Mouse (Mus musculus): ENCODE results near the gene Rnf220. TPM values are rescaled to one million over a fixed set of nuclear protein-coding genes. Genes with fewer than 3 reads are reported as not detected.

The Rnf220 gene
- total and polyA plus RNA-seq, 2 experiments = 13.3 to 31.0 TPM

- no peak for TF ChIP-seq CTCF (IDR thresholded peaks at IDR 0.05; ENCODE audit: low read depth, low read length)
- no peak for DNase-seq (ENCODE audit: extremely low read depth, low read depth, low spot score)
- H3K79me2 ChIP-seq (ENCODE audit: control insufficient read depth, insufficient read depth, low read length) = no peaks in the 10 kb centered on the region
- H3K4me3 ChIP-seq (ENCODE audit: insufficient read depth, low read depth, low read length) = no peak overlapping the region
- H3K4me1 ChIP-seq (ENCODE audit: control insufficient read depth, insufficient read depth, low read length) = no peaks in the 10 kb centered on the region
- no peak overlapping the region for H3K27ac ChIP-seq (replicated peaks; ENCODE audit: insufficient read depth, low read depth, low read length)
- H3K36me3 ChIP-seq (ENCODE audit: control insufficient read depth, insufficient read depth, low read length) = no peaks in the 10 kb centered on the region
- H3K27me3 ChIP-seq (ENCODE audit: control insufficient read depth, insufficient read depth, low read length) = no peaks in the 10 kb centered on the region
- WGBS = 86% methylated on average over 7 of the region's 7 CpGs
- no peak overlapping the region for H3K9ac ChIP-seq (ENCODE audit: low read depth, low read length)
These were observed 75.8 kb downstream of the Rnf220 start for GRCm38 (mm10) chr4:117421077-117421476.

- H3K4me3 ChIP-seq (ENCODE audit: insufficient read depth, low read depth, low read length) = no peak overlapping the region
- H3K9ac ChIP-seq (ENCODE audit: low read depth, low read length) = no peak overlapping the region
- H3K27me3 ChIP-seq (ENCODE audit: control insufficient read depth, insufficient read depth, low read length) = no peaks in the 10 kb centered on the region
- no peaks in the 10 kb centered on the region for H3K4me1 ChIP-seq (ENCODE audit: control insufficient read depth, insufficient read depth, low read length)
- WGBS = 86% methylated on average over 1 of the region's 1 CpGs
- H3K27ac ChIP-seq (replicated peaks; ENCODE audit: insufficient read depth, low read depth, low read length) = no peak overlapping the region
- H3K36me3 ChIP-seq (ENCODE audit: control insufficient read depth, insufficient read depth, low read length) = no peaks in the 10 kb centered on the region
- TF ChIP-seq CTCF (IDR thresholded peaks at IDR 0.05; ENCODE audit: low read depth, low read length) = no peak
- no peak for TF ChIP-seq POLR2A (IDR thresholded peaks at IDR 0.05; ENCODE audit: extremely low read depth, insufficient read depth, low read length)
- no peak for DNase-seq (ENCODE audit: extremely low read depth, low read depth, low spot score)
- H3K79me2 ChIP-seq (ENCODE audit: control insufficient read depth, insufficient read depth, low read length) = no peaks in the 10 kb centered on the region
These were observed 80.0 kb downstream of the Rnf220 start for GRCm38 (mm10) chr4:117416827-117417226.

- Histone ChIP-seq H3K27me3 (ENCODE audit: control insufficient read depth, insufficient read depth, low read length) (no peaks in the 10 kb centered on the region), H3K27ac (replicated peaks; ENCODE audit: insufficient read depth, low read depth, low read length) (no peak overlapping the region), H3K4me3 (ENCODE audit: insufficient read depth, low read depth, low read length) (no peak overlapping the region), H3K36me3 (ENCODE audit: control insufficient read depth, insufficient read depth, low read length) (no peaks in the 10 kb centered on the region), H3K9ac (ENCODE audit: low read depth, low read length) (no peak overlapping the region), H3K79me2 (ENCODE audit: control insufficient read depth, insufficient read depth, low read length) (no peaks in the 10 kb centered on the region), H3K4me1 (ENCODE audit: control insufficient read depth, insufficient read depth, low read length) (no peaks in the 10 kb centered on the region)
- DNase-seq (ENCODE audit: extremely low read depth, low read depth, low spot score) = no peak
- no peak for TF ChIP-seq POLR2A (IDR thresholded peaks at IDR 0.05; ENCODE audit: extremely low read depth, insufficient read depth, low read length)
- no peak for TF ChIP-seq CTCF (IDR thresholded peaks at IDR 0.05; ENCODE audit: low read depth, low read length)
- 56% methylated on average over 3 of the region's 3 CpGs for WGBS
These were observed 86.8 kb downstream of the Rnf220 start for GRCm38 (mm10) chr4:117410049-117410410.

- H3K27ac ChIP-seq (replicated peaks; ENCODE audit: insufficient read depth, low read depth, low read length) = no peak overlapping the region
- no peak overlapping the region for H3K9ac ChIP-seq (ENCODE audit: low read depth, low read length)
- no peak for DNase-seq (ENCODE audit: extremely low read depth, low read depth, low spot score)
- H3K79me2 ChIP-seq (ENCODE audit: control insufficient read depth, insufficient read depth, low read length) = no peaks in the 10 kb centered on the region
- TF ChIP-seq POLR2A (IDR thresholded peaks at IDR 0.05; ENCODE audit: extremely low read depth, insufficient read depth, low read length) (no peak), CTCF (IDR thresholded peaks at IDR 0.05; ENCODE audit: low read depth, low read length) (no peak)
- H3K27me3 ChIP-seq (ENCODE audit: control insufficient read depth, insufficient read depth, low read length) = no peaks in the 10 kb centered on the region
- H3K36me3 ChIP-seq (ENCODE audit: control insufficient read depth, insufficient read depth, low read length) = no peaks in the 10 kb centered on the region
- H3K4me3 ChIP-seq (ENCODE audit: insufficient read depth, low read depth, low read length) = no peak overlapping the region
- 81% methylated on average over 14 of the region's 14 CpGs for WGBS
- no peaks in the 10 kb centered on the region for H3K4me1 ChIP-seq (ENCODE audit: control insufficient read depth, insufficient read depth, low read length)
These were observed 87.5 kb downstream of the Rnf220 start for GRCm38 (mm10) chr4:117409144-117410048.

GRCm38 (mm10) chr4:117407945-117408344 is 88.9 kb downstream of the Rnf220 start:
- Histone ChIP-seq H3K9ac (ENCODE audit: low read depth, low read length) (no peak overlapping the region), H3K4me3 (ENCODE audit: insufficient read depth, low read depth, low read length) (no peak overlapping the region), H3K36me3 (ENCODE audit: control insufficient read depth, insufficient read depth, low read length) (no peaks in the 10 kb centered on the region), H3K4me1 (ENCODE audit: control insufficient read depth, insufficient read depth, low read length) (no peaks in the 10 kb centered on the region), H3K27me3 (ENCODE audit: control insufficient read depth, insufficient read depth, low read length) (no peaks in the 10 kb centered on the region), H3K79me2 (ENCODE audit: control insufficient read depth, insufficient read depth, low read length) (no peaks in the 10 kb centered on the region), H3K27ac (replicated peaks; ENCODE audit: insufficient read depth, low read depth, low read length) (no peak overlapping the region)
- TF ChIP-seq POLR2A (IDR thresholded peaks at IDR 0.05; ENCODE audit: extremely low read depth, insufficient read depth, low read length) = no peak
- DNase-seq (ENCODE audit: extremely low read depth, low read depth, low spot score) = no peak
- WGBS = 84% methylated on average over 5 of the region's 5 CpGs

GRCm38 (mm10) chr4:117405999-117406398 is 90.9 kb downstream of the Rnf220 start:
- Histone ChIP-seq H3K27me3 (ENCODE audit: control insufficient read depth, insufficient read depth, low read length) (no peaks in the 10 kb centered on the region), H3K79me2 (ENCODE audit: control insufficient read depth, insufficient read depth, low read length) (no peaks in the 10 kb centered on the region), H3K9ac (ENCODE audit: low read depth, low read length) (no peak overlapping the region), H3K4me3 (ENCODE audit: insufficient read depth, low read depth, low read length) (no peak overlapping the region), H3K36me3 (ENCODE audit: control insufficient read depth, insufficient read depth, low read length) (no peaks in the 10 kb centered on the region), H3K27ac (replicated peaks; ENCODE audit: insufficient read depth, low read depth, low read length) (no peak overlapping the region), H3K4me1 (ENCODE audit: control insufficient read depth, insufficient read depth, low read length) (no peaks in the 10 kb centered on the region)
- TF ChIP-seq CTCF (IDR thresholded peaks at IDR 0.05; ENCODE audit: low read depth, low read length) = no peak
- no peak for TF ChIP-seq POLR2A (IDR thresholded peaks at IDR 0.05; ENCODE audit: extremely low read depth, insufficient read depth, low read length)
- 60% methylated on average over 9 of the region's 9 CpGs for WGBS
- DNase-seq (ENCODE audit: extremely low read depth, low read depth, low spot score) = no peak

Data from liver, adult 2 months (tissue).